Mouse (Mus musculus) liver, postnatal 0 days (tissue): ENCODE measurements around the gene Tcta. TPM values are rescaled to one million over a fixed set of nuclear protein-coding genes. Genes with fewer than 3 reads are reported as not detected.

Experiments
- ATAC-seq: fragments of 200-750 bp; cut with Nextera tagmentation; 2 replicates; pipeline ENCODE4 v1.8.0; 2017; ENCODE audit warnings: mild to moderate bottlenecking, moderate library complexity
- DNase-seq: peaks from one replicate; pipeline ENCODE4 v3.0.0-alpha.2; 2016
- H3K27ac ChIP-seq: fragments of 300-500 bp; sonication (generic); 2 replicates; pipeline ENCODE4 v1.5.1; 2014; ENCODE audit warnings: antibody characterized with exemption, moderate library complexity, mild to moderate bottlenecking, low read depth
- H3K27me3 ChIP-seq: fragments of 300-500 bp; sonication (generic); 2 replicates; pipeline ENCODE4 v1.6.1; 2014; ENCODE audit warnings: low read length, control low read depth, mixed read lengths; ENCODE audit not compliant: insufficient read depth
- H3K36me3 ChIP-seq: fragments of 300-500 bp; sonication (generic); replicated peaks from 2 replicates; pipeline ENCODE4 v1.6.1; 2014; ENCODE audit warnings: mild to moderate bottlenecking, control low read depth, low read length, moderate library complexity, mixed read lengths; ENCODE audit not compliant: insufficient read depth
- H3K4me1 ChIP-seq: fragments of 300-500 bp; sonication (generic); 2 replicates; pipeline ENCODE4 v1.6.1; 2014; ENCODE audit warnings: antibody characterized with exemption, mild to moderate bottlenecking, control low read depth; ENCODE audit not compliant: insufficient read depth
- H3K4me2 ChIP-seq: fragments of 300-500 bp; sonication (generic); 2 replicates; pipeline ENCODE4 v1.6.1; 2014; ENCODE audit warnings: low read depth, mild to moderate bottlenecking, low read length, moderate library complexity, mixed read lengths
- H3K4me3 ChIP-seq: fragments of 300-500 bp; sonication (generic); 2 replicates; pipeline ENCODE4 v1.5.1; 2014; ENCODE audit warnings: low read depth, low read length
- H3K9ac ChIP-seq: fragments of 300-500 bp; sonication (generic); replicated peaks from 2 replicates; pipeline ENCODE4 v1.6.1; 2014; ENCODE audit warnings: mild to moderate bottlenecking, moderate library complexity
- H3K9me3 ChIP-seq: fragments of 300-500 bp; sonication (generic); 2 replicates; pipeline ENCODE4 v1.6.1; 2016; ENCODE audit warnings: mild to moderate bottlenecking, control low read depth, low read length, mixed read lengths
- CTCF ChIP-seq: sonication (generic); IDR thresholded peaks from 2 replicates; pipeline ENCODE4 v1.5.1; 2016; ENCODE audit warnings: antibody characterized with exemption, low read depth
- EP300 ChIP-seq: IDR thresholded peaks from 2 replicates; pipeline ENCODE4 v1.6.1; 2016; ENCODE audit warnings: antibody characterized with exemption, low read depth, mild to moderate bottlenecking
- WGBS: fragments of 180-500 bp; shearing (Covaris S2); extraction: QIAGEN DNeasy Blood & Tissue Kit; methylation state at CpG from one replicate; pipeline ENCODE4 v1.1.7; 2014; ENCODE audit not compliant: insufficient replicate concordance; 5-methylcytosine and 5-hydroxymethylcytosine counted together
- polyA plus RNA-seq: library from polyadenylated mRNA; unstranded; fragments of >200 nt; fragmentation: Nextera tagmentation; extraction: Ambion mirVana; gene quantifications from 2 replicates; pipeline ENCODE4 v1.2.1, GENCODE M21; 2015

Tcta gene
- polyA plus RNA-seq, 1 experiment from 2014 or later: 16.3 TPM

DNA sequence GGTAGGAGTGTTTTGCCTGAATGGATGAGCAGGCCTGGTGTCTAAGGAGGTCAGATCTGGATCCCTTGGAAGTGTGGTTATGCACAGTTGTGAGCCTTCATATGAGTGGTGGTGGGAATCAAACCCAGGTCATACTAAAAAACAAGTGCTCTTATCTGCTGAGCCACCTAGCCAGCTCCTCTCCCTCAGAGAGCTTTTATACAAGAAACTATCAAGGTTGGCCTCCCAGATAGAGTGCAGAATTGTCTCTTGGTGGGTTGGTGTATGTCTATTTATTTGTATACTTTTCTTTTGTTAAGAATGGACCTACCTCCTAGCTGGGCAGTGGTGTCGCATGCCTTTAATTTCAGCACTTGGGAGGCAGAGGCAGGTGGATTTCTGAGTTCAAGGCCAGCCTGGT is 37.9 kb upstream of the Tcta start:
- no peaks in the 10 kb centered on the region for H3K9me3 ChIP-seq
- no peaks in the 10 kb centered on the region for H3K27me3 ChIP-seq
- H3K4me3 ChIP-seq: no peak overlapping the region
- H3K27ac ChIP-seq: peak overlapping the region; percentile 100
- ATAC-seq: no peak
- peak overlapping the region; percentile 38; the same call in 1 of the 2 replicates for H3K4me2 ChIP-seq
- no peak overlapping the region for H3K9ac ChIP-seq
- no peak for DNase-seq
- 90% methylated on average over 1 of the region's 1 CpGs for WGBS
- TF ChIP-seq CTCF (no peak), EP300 (peak; percentile 66)
- peaks cover 61% of the 10 kb centered on the region for H3K4me1 ChIP-seq
- peaks cover 17% of the 10 kb centered on the region for H3K36me3 ChIP-seq

DNA sequence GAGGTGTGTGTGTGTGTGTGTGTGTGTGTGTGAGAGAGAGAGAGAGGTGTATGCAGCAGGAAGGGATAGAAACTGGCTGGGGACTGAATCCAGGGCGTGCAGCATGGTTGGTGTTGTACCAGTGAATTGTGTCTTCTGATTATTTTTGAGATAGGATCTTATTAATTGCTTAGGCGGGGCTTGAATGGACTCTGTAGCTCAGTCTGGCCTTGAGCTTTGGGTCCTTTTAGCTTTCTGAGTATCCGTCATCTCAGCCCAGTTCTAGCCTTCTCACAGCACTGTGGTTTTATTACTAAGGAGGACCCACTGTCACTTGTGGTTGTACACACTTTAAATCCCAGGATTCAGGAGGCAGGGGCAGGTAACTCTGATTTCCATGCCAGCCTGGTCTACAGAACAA is 37.4 kb upstream of the Tcta start:
- H3K4me1 ChIP-seq: peaks cover 60% of the 10 kb centered on the region
- no peaks in the 10 kb centered on the region for H3K9me3 ChIP-seq
- peak overlapping the region; percentile 38 for H3K4me2 ChIP-seq
- H3K4me3 ChIP-seq: no peak overlapping the region
- no peak for DNase-seq
- 56% methylated on average over 3 of the region's 3 CpGs for WGBS
- peak overlapping the region; percentile 100 for H3K27ac ChIP-seq
- peaks cover 17% of the 10 kb centered on the region for H3K36me3 ChIP-seq
- TF ChIP-seq EP300 (no peak), CTCF (no peak)
- no peak for ATAC-seq
- no peaks in the 10 kb centered on the region for H3K27me3 ChIP-seq
- H3K9ac ChIP-seq: peak overlapping the region; percentile 36

GRCm38 (mm10) chr9:108342301-108342831 is 36.4 kb upstream of the Tcta start:
- Histone ChIP-seq H3K27ac (peak overlapping the region; percentile 100), H3K27me3 (no peaks in the 10 kb centered on the region), H3K9ac (peak overlapping the region; percentile 99), H3K9me3 (no peaks in the 10 kb centered on the region), H3K4me3 (peak overlapping the region; percentile 93; the same call in 1 of the 2 replicates), H3K4me2 (peak overlapping the region; percentile 87), H3K4me1 (peaks cover 68% of the 10 kb centered on the region), H3K36me3 (peaks cover 23% of the 10 kb centered on the region)
- ATAC-seq (peak; percentile 56), DNase-seq (peak; percentile 51)
- 5% methylated on average over 5 of the region's 5 CpGs for WGBS
- peak; percentile 80 for TF ChIP-seq EP300
- TF ChIP-seq CTCF: 0 out of 2 replicates have a peak, but pooled peaks have one; percentile 17

- peak overlapping the region; percentile 93 for H3K4me3 ChIP-seq
- peak overlapping the region; percentile 99 for H3K9ac ChIP-seq
- H3K9me3 ChIP-seq: no peaks in the 10 kb centered on the region
- H3K36me3 ChIP-seq: peaks cover 23% of the 10 kb centered on the region
- ATAC-seq (no peak), DNase-seq (peak; percentile 24)
- H3K4me2 ChIP-seq: peak overlapping the region; percentile 87
- no peaks in the 10 kb centered on the region for H3K27me3 ChIP-seq
- H3K4me1 ChIP-seq: peaks cover 67% of the 10 kb centered on the region
- H3K27ac ChIP-seq: peak overlapping the region; percentile 100
- TF ChIP-seq EP300 (no peak), CTCF (no peak)
Observed at GRCm38 (mm10) chr9:108341801-108342200, 35.8 kb upstream of the Tcta start.

DNA sequence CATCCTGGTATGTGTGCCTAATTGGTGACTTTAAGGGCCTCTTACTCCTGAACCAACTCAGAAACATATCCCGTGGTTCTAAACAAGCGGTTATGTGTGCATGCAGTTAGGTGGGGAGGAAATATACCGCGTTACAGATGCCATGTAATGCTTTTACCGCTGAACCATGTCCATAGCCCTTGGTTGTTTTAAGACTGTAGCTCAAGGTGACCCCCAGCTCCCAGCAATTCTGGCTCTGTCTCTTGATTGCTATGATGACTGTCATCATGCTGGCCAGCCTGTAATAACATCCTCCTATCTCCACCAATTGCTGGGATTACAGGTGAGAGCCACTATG is 35.1 kb upstream of the Tcta start:
- H3K36me3 ChIP-seq: peaks cover 23% of the 10 kb centered on the region
- no peak for ATAC-seq
- peak overlapping the region; percentile 93 for H3K4me3 ChIP-seq
- no peaks in the 10 kb centered on the region for H3K27me3 ChIP-seq
- 41% methylated on average over 5 of the region's 5 CpGs for WGBS
- TF ChIP-seq CTCF (no peak), EP300 (no peak)
- no peaks in the 10 kb centered on the region for H3K9me3 ChIP-seq
- no peak for DNase-seq
- peak overlapping the region; percentile 87 for H3K4me2 ChIP-seq
- peak overlapping the region; percentile 99 for H3K9ac ChIP-seq
- peaks cover 64% of the 10 kb centered on the region for H3K4me1 ChIP-seq
- peak overlapping the region; percentile 100 for H3K27ac ChIP-seq

- Histone ChIP-seq H3K4me2 (peak overlapping the region; percentile 87), H3K4me3 (peak overlapping the region; percentile 93), H3K27me3 (no peaks in the 10 kb centered on the region), H3K9ac (peak overlapping the region; percentile 99), H3K9me3 (no peaks in the 10 kb centered on the region), H3K27ac (peak overlapping the region; percentile 100), H3K36me3 (peaks cover 24% of the 10 kb centered on the region), H3K4me1 (peaks cover 60% of the 10 kb centered on the region)
- WGBS: 17% methylated on average over 10 of the region's 10 CpGs
- peak; percentile 56 for ATAC-seq
- TF ChIP-seq EP300 (peak; percentile 100), CTCF (no peak)
- DNase-seq: peak; percentile 59
Observed at GRCm38 (mm10) chr9:108340258-108341138, 34.5 kb upstream of the Tcta start.
